Mouse (Mus musculus) kidney, adult 18-20 months (tissue): Measurements from ENCODE around the gene Mcoln1.
A peak's percentile ranks its signal among the peaks of the same experiment; 100 is the strongest.

ENCODE experiments used
- DNase-seq: peaks from one replicate; pipeline ENCODE4 v3.0.0; 2021

Gene Mcoln1

GRCm38 (mm10) chr8:3500235-3501090 lies at the start of gene Mcoln1:
Gene Mcoln1, plus strand, starts transcription at chr8:3500457.
- peak; percentile 99 for DNase-seq

DNA sequence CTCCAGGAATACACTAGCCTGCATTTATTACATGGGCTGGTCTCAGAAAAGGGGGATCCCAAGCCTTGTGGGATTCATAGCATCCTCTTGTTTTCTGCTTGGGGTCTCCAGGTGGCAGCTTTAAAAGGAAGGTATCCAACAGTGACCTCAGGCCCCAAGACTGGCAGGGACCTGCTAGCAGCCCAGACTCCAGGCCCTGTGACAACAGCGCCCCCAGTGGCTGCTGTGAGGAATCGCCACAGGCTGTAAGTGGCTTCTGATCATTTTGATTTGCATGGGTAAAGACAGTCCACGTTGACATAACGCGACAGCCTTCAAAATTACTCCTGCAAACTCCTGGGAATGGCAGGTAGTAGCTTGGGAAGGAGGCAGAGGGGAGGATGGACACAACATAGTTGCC lies 49.6 kb upstream of the Mcoln1 start:
- peak; percentile 45 for DNase-seq

GRCm38 (mm10) chr8:3451992-3452391 lies 48.3 kb upstream of the Mcoln1 start:
- DNase-seq: peak; percentile 40

GRCm38 (mm10) chr8:3463248-3463647 lies 37.0 kb upstream of the Mcoln1 start:
- no peak for DNase-seq

- peak; percentile 37 for DNase-seq
Observed at GRCm38 (mm10) chr8:3464309-3464708, 35.9 kb upstream of the Mcoln1 start.

GRCm38 (mm10) chr8:3467006-3467885 lies 33.0 kb upstream of the Mcoln1 start, which contains the start of gene Pex11g:
Gene Pex11g, minus strand, starts transcription at chr8:3467680.
- DNase-seq: peak; percentile 100

DNA sequence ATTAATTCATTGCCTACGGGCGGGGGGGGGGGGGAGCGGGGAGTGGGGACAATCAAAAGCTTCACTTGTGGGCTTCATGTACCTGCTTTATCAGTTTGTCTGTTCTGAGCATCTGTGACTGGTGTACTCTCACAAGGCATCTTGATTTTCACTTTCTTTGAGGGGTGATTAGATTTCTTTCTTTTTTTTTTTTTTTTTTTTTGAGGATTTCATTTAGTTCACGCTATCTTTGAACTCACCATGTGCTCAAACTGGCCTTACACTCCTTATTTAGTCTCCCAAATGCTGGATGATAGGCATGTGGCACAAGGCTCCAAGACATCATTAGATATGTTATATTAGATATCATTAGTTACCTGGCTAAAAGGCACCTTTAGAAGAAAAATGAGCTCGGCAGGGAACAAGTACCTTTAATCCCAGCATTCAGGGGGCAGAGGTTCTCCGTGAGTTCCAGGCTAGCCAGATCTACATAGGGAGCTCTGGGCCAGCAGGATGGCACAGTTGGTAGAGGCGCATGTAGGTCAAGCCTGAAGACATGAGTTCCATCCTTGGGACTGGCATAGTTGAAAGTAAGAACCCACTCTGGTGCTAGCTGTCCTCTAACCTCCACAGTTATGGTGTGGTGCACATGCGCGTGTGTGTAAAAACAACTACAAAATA lies 32.2 kb upstream of the Mcoln1 start:
- no peak for DNase-seq

DNA sequence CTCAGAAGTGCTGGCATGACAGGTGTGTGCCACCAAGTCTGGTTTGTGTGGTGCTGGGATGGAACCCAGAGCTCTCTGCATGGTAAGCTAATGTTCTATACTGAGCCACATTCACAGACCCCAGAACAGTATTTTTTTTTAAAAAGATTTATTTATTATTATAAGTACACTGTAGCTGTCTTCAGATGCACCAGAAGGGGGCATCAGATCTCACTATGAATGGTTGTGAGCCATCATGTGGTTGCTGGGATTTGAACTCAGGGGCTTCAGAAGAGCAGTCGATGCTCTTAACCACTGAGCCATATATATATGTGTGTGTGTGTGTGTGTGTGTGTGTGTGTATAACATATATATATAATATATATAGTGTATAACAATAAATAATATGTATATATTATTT lies 31.4 kb upstream of the Mcoln1 start:
- no peak for DNase-seq

DNA sequence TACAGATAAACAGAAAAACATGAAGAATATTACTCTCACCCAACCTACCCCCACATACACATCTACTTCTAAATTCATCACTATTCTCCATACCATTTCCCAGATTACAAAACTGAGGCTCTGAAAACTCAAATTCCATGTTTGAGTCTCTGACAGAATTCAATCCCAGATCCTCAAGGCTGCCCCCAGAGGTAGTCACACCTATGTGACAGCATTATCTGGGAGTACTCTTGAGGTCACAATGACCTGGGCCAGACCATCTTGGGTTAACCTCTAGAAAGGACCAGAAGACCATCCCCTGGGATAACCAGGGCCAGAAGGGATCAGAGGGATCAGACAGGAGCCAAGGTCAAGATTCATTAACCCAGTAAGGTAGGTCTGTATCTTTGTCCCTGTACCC lies 29.7 kb upstream of the Mcoln1 start, which contains the start of gene Tex45:
Gene Tex45, plus strand, starts transcription at position 301 of the 400 bp plus-strand sequence.
- no peak for DNase-seq

- DNase-seq: no peak
Observed at GRCm38 (mm10) chr8:3475715-3476429, 24.4 kb upstream of the Mcoln1 start.

DNA sequence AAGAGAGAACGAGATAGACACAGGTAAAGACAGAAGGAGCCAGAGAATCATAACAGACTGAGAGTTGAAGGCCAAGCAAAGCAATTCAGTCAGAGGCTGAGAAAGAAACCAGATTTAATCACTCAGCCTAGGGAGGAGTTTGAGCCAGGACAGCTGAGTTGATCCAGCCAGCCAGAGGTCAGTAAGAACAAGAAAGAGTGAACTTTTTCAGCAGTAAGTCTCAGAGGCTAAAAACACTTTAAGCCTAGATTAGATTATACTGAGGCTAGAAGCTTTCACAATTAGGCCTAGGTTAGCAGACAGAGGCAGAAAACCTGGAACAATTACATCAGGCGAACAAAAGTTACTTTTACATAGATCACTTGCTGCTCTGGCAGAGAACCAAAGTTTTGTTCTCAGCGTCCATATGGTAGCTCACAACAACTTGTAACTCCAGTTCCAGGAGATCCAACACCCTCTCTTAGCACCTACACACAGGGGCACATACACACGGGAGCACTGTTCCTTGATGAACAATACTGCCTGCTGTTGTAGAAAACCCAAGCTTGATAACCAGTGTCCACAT lies 20.0 kb upstream of the Mcoln1 start:
- DNase-seq: no peak

DNA sequence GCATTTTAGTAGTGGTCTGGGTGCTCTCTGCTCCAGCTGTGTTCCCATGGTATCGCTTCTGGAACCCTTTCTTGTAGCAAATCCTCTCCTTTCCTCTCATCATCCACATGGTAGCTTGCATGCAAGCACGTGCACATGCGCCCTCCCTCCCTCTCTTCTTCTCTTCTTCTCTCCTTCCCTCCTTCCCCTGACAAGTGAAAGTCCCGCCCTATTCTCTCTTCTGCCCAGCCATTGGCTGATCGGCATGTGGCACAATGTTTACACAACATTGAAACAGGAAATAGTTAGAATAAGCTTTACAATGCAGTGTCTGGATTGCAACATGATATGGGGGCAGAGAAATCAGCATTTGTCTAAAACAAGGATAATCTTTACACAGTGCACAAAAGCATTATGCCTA lies 18.7 kb upstream of the Mcoln1 start:
- DNase-seq: no peak

- DNase-seq: no peak
Observed at GRCm38 (mm10) chr8:3482240-3482740, 18.0 kb upstream of the Mcoln1 start.

- DNase-seq: no peak
Observed at GRCm38 (mm10) chr8:3483546-3483945, 16.7 kb upstream of the Mcoln1 start.

DNA sequence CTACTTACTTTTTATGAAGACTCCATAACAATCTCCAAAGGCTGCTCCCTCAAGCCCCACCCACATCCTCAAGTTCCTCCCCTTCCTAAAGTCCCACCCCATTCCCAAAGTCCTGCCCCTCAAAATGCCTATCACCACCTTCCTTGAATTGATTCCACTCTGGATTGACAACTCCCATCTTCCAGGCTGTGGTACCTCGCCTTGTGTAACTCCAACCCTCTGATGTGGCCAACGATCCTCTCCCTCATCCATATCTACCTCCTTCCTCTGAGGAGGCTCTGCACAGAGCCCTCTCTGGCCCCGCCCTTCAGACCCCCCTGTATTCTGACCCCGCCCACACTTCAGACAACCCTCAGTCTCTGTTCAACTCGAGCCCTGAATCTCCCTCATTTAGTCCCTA lies 15.1 kb upstream of the Mcoln1 start:
- DNase-seq: no peak

DNA sequence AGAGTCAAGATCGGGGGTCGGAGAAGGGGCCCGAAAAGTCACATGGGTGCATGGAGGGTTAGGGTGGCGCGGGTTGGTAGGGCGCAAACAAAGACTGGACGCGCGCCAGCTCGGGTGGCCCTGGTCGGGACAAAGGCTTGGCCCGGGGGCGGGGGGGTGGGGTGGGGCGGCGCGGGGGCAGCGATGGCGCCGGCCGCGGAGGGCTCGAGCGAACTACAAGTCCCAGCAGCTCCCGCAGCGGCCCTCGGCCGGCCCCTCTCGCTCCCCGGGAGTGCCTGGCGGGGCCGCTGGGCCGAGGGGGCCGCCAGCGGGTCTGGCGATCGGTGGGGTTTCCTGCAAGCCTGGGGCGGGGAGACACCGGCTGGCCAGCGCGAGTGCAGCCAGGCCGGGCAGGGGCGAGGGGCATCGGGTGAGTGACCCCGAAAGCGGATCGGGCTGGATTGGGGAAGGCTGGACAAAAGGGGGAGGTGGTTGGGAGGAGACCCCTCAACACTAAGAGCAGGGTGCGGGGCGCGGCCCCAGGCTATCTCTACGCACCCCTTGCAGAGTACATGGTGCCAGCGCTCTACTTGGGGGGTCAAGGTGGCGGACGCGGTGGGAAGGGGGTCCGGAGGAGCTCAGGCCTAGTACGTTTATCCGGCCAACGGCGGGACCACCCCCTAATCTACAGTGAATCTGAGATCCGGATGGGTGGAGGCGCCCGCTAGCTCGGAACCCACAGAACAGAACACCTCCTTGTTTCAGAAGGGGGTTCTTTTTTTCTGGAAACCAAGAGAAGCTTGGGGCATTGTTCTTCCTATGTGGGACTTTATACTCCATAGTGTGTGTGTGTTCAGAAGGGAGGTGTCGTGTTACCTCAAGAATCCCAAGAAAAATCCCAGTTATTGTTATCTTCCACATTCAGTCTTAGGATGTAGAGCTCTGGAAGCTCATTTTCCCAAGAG lies 7.1 kb upstream of the Mcoln1 start, which contains the start of gene Zfp358:
Gene Zfp358, plus strand, starts transcription at position 238 of the 944 bp plus-strand sequence.
- DNase-seq: peak; percentile 71

- no peak for DNase-seq
Observed at GRCm38 (mm10) chr8:3493845-3494208, 6.4 kb upstream of the Mcoln1 start.

- DNase-seq: no peak
Observed at GRCm38 (mm10) chr8:3495578-3496427, 4.5 kb upstream of the Mcoln1 start.

DNA sequence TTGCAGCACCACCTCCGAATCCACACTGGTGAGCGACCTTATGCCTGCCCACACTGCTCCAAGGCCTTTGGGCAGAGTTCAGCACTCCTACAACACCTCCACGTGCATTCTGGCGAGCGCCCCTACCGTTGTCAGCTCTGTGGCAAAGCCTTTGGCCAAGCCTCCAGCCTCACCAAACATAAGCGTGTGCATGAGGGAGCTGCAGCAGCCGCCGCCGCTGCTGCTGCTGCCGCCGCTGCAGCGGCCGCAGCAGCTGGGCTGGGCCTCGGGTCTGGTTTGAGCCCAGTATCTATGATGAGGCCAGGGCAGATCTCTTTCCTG lies 3.9 kb upstream of the Mcoln1 start:
- no peak for DNase-seq

GRCm38 (mm10) chr8:3498583-3498982 lies 1.7 kb upstream of the Mcoln1 start:
- no peak for DNase-seq
